Mouse (Mus musculus) E14TG2a.4 (cell line): ENCODE data around the gene Maats1.

Source experiments
- CTCF ChIP-seq: conservative IDR thresholded peaks from 2 replicates; pipeline ENCODE4 v1.5.1; 2014; ENCODE audit warnings: low read length
- POU5F1 ChIP-seq: IDR thresholded peaks from 2 replicates; pipeline ENCODE4 v1.6.1; 2014; ENCODE audit warnings: low read length, borderline replicate concordance

DNA sequence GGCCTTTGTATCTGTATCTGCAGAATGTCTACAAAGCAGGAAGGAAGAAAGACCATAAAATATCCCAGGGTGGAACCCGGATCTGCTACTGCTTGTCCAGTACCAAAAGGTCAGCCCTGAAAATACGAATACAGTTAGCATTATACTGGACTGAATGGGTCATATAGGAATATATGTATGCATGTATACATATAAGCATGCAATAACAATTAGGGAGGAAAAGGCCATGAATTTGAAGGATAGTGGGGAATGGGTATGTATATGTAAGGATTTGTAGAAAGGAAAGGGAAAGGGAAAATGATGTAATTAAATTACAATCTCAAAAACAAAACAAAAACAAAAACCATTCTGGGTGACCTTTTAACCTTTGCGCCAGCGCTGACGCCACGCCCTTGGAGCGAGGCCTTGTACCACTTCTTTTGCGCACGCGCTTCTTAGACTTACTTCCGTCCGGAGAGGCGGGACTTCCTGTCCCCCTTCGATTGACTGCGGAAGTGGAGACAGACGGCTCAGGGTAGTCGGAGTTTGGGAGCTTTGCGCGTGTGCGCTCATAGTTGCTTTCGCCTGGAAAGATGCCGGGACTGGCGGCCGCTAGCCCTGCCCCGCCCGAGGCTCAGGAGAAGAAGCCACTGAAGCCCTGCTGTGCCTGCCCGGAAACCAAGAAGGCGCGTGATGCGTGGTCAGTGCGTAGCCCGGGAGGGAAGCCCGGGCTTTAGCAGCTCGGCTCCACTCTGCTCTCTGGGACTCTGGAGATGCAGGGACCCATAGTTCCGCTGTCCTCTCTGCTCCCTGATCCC, 4.8 kb upstream of the Maats1 start, which contains the start of the genes Cox17 and Gm21987:
- TF ChIP-seq CTCF (no peak), POU5F1 (no peak)
